Mouse (Mus musculus) MEL (cell line): ENCODE data around the gene Itih1. TPM values are rescaled to one million over a fixed set of nuclear protein-coding genes. Genes with fewer than 3 reads are reported as not detected.

ENCODE experiments used
- DNase-seq: peaks from one replicate; pipeline ENCODE4 v3.0.0; 2011; ENCODE audit warnings: low read depth, low spot score
- H3K27ac ChIP-seq: 2 replicates; pipeline ENCODE4 v1.5.1; 2012; ENCODE audit warnings: low read depth, mild to moderate bottlenecking, control low read depth, low read length, moderate library complexity; ENCODE audit not compliant: control insufficient read depth
- H3K27me3 ChIP-seq, 2 experiments: fragments of 150-350 bp in 1 of 2; sonication (generic) in 1 of 2; 2 replicates each; pipeline ENCODE4 v1.6.1; 2012; ENCODE audit warnings: low read length in 2 of 2, mild to moderate bottlenecking in 2 of 2, improper control_type of control experiment in 1 of 2, moderate library complexity in 1 of 2; ENCODE audit not compliant: insufficient read depth in 2 of 2, control insufficient read depth in 1 of 2
- H3K36me3 ChIP-seq, 2 experiments: 2 replicates each; pipeline ENCODE4 v1.6.1; 2012 to 2014; ENCODE audit warnings: low read length in 2 of 2, improper control_type of control experiment in 1 of 2, inconsistent platforms in 1 of 2, mild to moderate bottlenecking in 1 of 2; ENCODE audit not compliant: insufficient read depth in 2 of 2, control insufficient read depth in 1 of 2
- H3K4me1 ChIP-seq, 2 experiments: fragments of 150-350 bp in 1 of 2; sonication (generic) in 1 of 2; 2 replicates each; pipeline ENCODE4 v1.6.1; 2012; ENCODE audit warnings: low read length in 2 of 2, improper control_type of control experiment in 1 of 2, mild to moderate bottlenecking in 1 of 2; ENCODE audit not compliant: insufficient read depth in 2 of 2, control insufficient read depth in 1 of 2
- H3K4me3 ChIP-seq, 2 experiments: fragments of 150-350 bp in 1 of 2; sonication (generic) in 1 of 2; 2 replicates each; pipeline ENCODE4 v1.5.1; 2012; ENCODE audit warnings: low read depth in 2 of 2, low read length in 2 of 2, mild to moderate bottlenecking in 2 of 2, moderate library complexity in 2 of 2, control low read depth in 1 of 2, improper control_type of control experiment in 1 of 2; ENCODE audit not compliant: control insufficient read depth in 1 of 2, insufficient read depth in 1 of 2
- H3K79me2 ChIP-seq: 2 replicates; pipeline ENCODE4 v1.6.1; 2012; ENCODE audit warnings: mild to moderate bottlenecking, low read length, moderate library complexity; ENCODE audit not compliant: control insufficient read depth, poor library complexity, insufficient read depth
- H3K9ac ChIP-seq: 2 replicates; pipeline ENCODE4 v1.6.1; 2012; ENCODE audit warnings: low read depth, mild to moderate bottlenecking, control low read depth, low read length, moderate library complexity; ENCODE audit not compliant: control insufficient read depth, poor library complexity, severe bottlenecking
- H3K9me3 ChIP-seq: fragments of 150-350 bp; sonication (generic); replicated peaks from 2 replicates; pipeline ENCODE4 v1.6.1; 2012; ENCODE audit warnings: mild to moderate bottlenecking, low read length, improper control_type of control experiment, moderate library complexity; ENCODE audit not compliant: insufficient read depth
- CHD1 ChIP-seq: IDR thresholded peaks from 2 replicates; pipeline ENCODE4 v1.6.1; 2012; ENCODE audit warnings: low read depth, mild to moderate bottlenecking, inconsistent platforms, low read length, improper control_type of control experiment
- ELF1 ChIP-seq: IDR thresholded peaks from 2 replicates; pipeline ENCODE4 v1.6.1; 2014; ENCODE audit warnings: low read depth, mild to moderate bottlenecking, inconsistent platforms, low read length, improper control_type of control experiment, moderate library complexity
- GABPA ChIP-seq: IDR thresholded peaks from 2 replicates; pipeline ENCODE4 v1.6.1; 2012; ENCODE audit warnings: low read depth, mild to moderate bottlenecking, inconsistent platforms, low read length, improper control_type of control experiment, moderate library complexity
- HCFC1 ChIP-seq: IDR thresholded peaks from 2 replicates; pipeline ENCODE4 v1.6.1; 2012; ENCODE audit warnings: low read depth, mild to moderate bottlenecking, inconsistent platforms, low read length, improper control_type of control experiment, moderate library complexity
- JUND ChIP-seq: IDR thresholded peaks from 2 replicates; pipeline ENCODE4 v1.6.1; 2011; ENCODE audit warnings: low read depth, mild to moderate bottlenecking, improper control_type of control experiment, low read length
- MAX ChIP-seq: IDR thresholded peaks from 2 replicates; pipeline ENCODE4 v1.6.1; 2011; ENCODE audit warnings: low read length, improper control_type of control experiment
- MEF2A ChIP-seq: IDR thresholded peaks from 2 replicates; pipeline ENCODE4 v1.6.1; 2014; ENCODE audit warnings: low read depth, mild to moderate bottlenecking, inconsistent platforms, low read length, improper control_type of control experiment; ENCODE audit not compliant: poor library complexity, insufficient replicate concordance, severe bottlenecking; ENCODE audit errors: extremely low read depth
- MYB ChIP-seq: IDR thresholded peaks from 2 replicates; pipeline ENCODE4 v1.6.1; 2011; ENCODE audit warnings: mild to moderate bottlenecking, low read depth, low read length, improper control_type of control experiment
- NELFE ChIP-seq: IDR thresholded peaks from 2 replicates; pipeline ENCODE4 v1.6.1; 2011; ENCODE audit warnings: low read depth, low read length, improper control_type of control experiment
- NRF1 ChIP-seq: IDR thresholded peaks from 2 replicates; pipeline ENCODE4 v1.6.1; 2014; ENCODE audit warnings: low read depth, mild to moderate bottlenecking, inconsistent platforms, low read length, improper control_type of control experiment, moderate library complexity; ENCODE audit not compliant: poor library complexity, insufficient read depth, severe bottlenecking
- TCF12 ChIP-seq: IDR thresholded peaks from 2 replicates; pipeline ENCODE4 v1.6.1; 2014; ENCODE audit warnings: low read depth, mild to moderate bottlenecking, inconsistent platforms, low read length, improper control_type of control experiment, moderate library complexity
- UBTF ChIP-seq: IDR thresholded peaks from 2 replicates; pipeline ENCODE4 v1.6.1; 2012; ENCODE audit warnings: low read depth, mild to moderate bottlenecking, inconsistent platforms, low read length, improper control_type of control experiment, moderate library complexity, borderline replicate concordance; ENCODE audit not compliant: insufficient read depth
- USF2 ChIP-seq, 2 experiments: IDR thresholded peaks; 2 replicates each; pipeline ENCODE4 v1.6.1; 2011 to 2012; ENCODE audit warnings: improper control_type of control experiment in 2 of 2, low read length in 2 of 2, borderline replicate concordance in 1 of 2, inconsistent platforms in 1 of 2, low read depth in 1 of 2, mild to moderate bottlenecking in 1 of 2; ENCODE audit not compliant: insufficient read depth in 1 of 2
- ZKSCAN1 ChIP-seq: IDR thresholded peaks from 2 replicates; pipeline ENCODE4 v1.6.1; 2012; ENCODE audit warnings: low read depth, mild to moderate bottlenecking, inconsistent platforms, low read length, improper control_type of control experiment, moderate library complexity
- polyA plus RNA-seq, 2 experiments: library from polyadenylated mRNA; stranded (reverse) in 1 of 2; unstranded in 1 of 2; fragments of >175 nt in 1 of 2; fragments of >200 nt in 1 of 2; gene quantifications; 2 replicates each; pipeline versions ENCODE4 v1.2.1 to v1.2.4; 2012; ENCODE audit warnings: low replicate concordance in 2 of 2, low read depth in 1 of 2; ENCODE audit not compliant: insufficient read length in 2 of 2, insufficient read depth in 1 of 2, missing spikeins in 1 of 2
- total RNA-seq: library from RNA; depleted of rRNA; stranded (reverse); fragments of 300-350 nt; gene quantifications from 2 replicates; pipeline ENCODE4 v1.2.3, GENCODE M21; 2012

Itih1 gene
- total and polyA plus RNA-seq, 3 experiments, result 0.03 TPM; not detected in 2

GRCm38 (mm10) chr14:30959031-30959430, 15.9 kb upstream of the Itih1 start:
- TF ChIP-seq CHD1 (no peak), UBTF (no peak), ELF1 (no peak), JUND (no peak), USF2 (IDR thresholded peaks at IDR 0.05; ENCODE audit: borderline replicate concordance in 1 of 2, insufficient read depth in 1 of 2, low read depth in 1 of 2, low read length in 2 of 2) (no peak), ZKSCAN1 (no peak), NRF1 (no peak), MAX (no peak), TCF12 (no peak)
- H3K9me3 ChIP-seq, result no peaks in the 10 kb centered on the region
- H3K4me1 ChIP-seq, result no peaks in the 10 kb centered on the region
- no peak overlapping the region for H3K9ac ChIP-seq
- H3K4me3 ChIP-seq, result no peak overlapping the region
- H3K27ac ChIP-seq, result no peak overlapping the region
- DNase-seq, result peak; percentile 15
- no peaks in the 10 kb centered on the region for H3K79me2 ChIP-seq
- no peaks in the 10 kb centered on the region for H3K36me3 ChIP-seq
- H3K27me3 ChIP-seq, result no peaks in the 10 kb centered on the region

DNA sequence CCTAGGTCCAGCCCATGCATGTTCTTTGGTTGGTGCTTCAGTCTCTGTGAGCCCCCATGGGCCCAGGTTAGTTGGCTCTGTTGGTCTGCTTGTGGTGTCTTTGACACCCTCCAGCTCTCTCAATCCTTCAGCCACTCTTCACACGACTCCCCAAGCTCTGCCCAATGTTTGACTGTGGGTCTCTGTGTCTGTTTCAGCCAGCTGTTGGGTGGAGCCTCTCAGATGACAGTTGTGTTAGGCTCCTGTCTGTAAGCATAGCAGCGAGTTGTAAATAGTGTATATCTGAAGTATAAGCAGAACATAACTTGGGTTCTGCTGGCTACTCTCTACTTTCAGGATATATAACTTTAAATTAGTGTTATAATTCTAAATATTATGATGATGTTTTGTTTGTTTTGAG, 15.4 kb upstream of the Itih1 start:
- Histone ChIP-seq H3K79me2 (no peaks in the 10 kb centered on the region), H3K4me3 (no peak overlapping the region), H3K4me1 (no peaks in the 10 kb centered on the region), H3K9ac (no peak overlapping the region), H3K27me3 (no peaks in the 10 kb centered on the region), H3K9me3 (no peaks in the 10 kb centered on the region), H3K27ac (no peak overlapping the region), H3K36me3 (no peaks in the 10 kb centered on the region)
- DNase-seq, result no peak
- no peak for TF ChIP-seq MYB
- no peak for TF ChIP-seq HCFC1
- TF ChIP-seq GABPA, result no peak
- TF ChIP-seq NELFE, result no peak
- TF ChIP-seq MEF2A, result no peak
